Mouse (Mus musculus) ES-Bruce4 (cell line): ENCODE results near the gene Cers6.

ENCODE experiments used
- CTCF ChIP-seq: IDR thresholded peaks from one replicate; pipeline ENCODE4 v1.8.1; 2011; ENCODE audit warnings: low read depth, low read length
- EP300 ChIP-seq: IDR thresholded peaks from 2 replicates; pipeline ENCODE4 v1.6.1; 2011; ENCODE audit warnings: low read depth, low read length; ENCODE audit not compliant: insufficient read depth
- POLR2A ChIP-seq: IDR thresholded peaks from one replicate; pipeline ENCODE4 v1.8.1; 2011; ENCODE audit warnings: low read length; ENCODE audit not compliant: insufficient read depth

DNA sequence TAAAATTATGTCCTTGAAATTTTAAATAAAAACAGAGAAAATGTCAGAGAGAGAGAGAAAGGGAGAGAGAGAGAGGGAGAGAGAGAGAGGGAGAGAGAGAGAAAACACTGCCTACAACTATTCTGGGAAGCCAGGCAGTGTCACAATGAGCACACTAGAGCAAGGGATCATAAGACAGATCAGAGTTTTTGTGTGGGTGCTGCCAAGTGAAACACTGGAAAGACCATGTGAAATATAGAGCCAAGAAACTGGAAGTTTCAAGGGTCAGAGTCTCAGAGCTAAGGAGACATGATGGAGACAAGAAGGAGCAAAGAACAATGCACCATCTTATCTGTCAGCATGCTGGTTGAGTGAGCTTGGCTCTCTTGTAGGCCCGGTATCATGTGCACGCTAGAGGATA lies 236.3 kb downstream of the Cers6 start:
- TF ChIP-seq POLR2A (no peak), CTCF (no peak), EP300 (no peak)
